Mouse (Mus musculus) embryo, embryonic 10.5 days (tissue): ENCODE measurements at regions not wholly inside any gene's neighbourhood (a gene's known extent, or its start where the extent isn't known, plus 50 kb on each side); places are given as distances from the start of the nearest gene placed in this dataset.

ENCODE experiments used
- DNase-seq: peaks from one replicate; pipeline ENCODE4 v3.0.0-alpha.2; 2015; ENCODE audit warnings: low spot score

DNA sequence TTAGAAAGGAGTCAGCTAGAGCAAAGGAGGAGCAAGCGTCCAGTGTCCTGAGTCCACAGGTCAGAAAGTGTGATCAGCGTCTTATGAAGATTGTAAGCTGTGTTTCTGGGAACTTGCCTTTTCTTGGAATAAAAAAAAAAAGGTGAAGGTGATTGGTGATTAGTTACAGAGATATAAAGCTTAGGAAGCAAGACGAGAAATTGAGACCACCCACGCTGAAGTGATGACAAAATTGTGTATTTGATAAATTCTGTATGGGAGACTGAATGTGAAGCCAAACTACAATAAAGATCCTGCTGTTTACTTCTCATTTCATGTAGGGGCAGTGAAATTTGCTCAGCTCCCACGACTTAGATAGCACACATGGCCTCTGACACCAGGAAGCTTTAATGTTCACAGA lies 109.0 kb upstream of the Spats2l start:
- no peak for DNase-seq

DNA sequence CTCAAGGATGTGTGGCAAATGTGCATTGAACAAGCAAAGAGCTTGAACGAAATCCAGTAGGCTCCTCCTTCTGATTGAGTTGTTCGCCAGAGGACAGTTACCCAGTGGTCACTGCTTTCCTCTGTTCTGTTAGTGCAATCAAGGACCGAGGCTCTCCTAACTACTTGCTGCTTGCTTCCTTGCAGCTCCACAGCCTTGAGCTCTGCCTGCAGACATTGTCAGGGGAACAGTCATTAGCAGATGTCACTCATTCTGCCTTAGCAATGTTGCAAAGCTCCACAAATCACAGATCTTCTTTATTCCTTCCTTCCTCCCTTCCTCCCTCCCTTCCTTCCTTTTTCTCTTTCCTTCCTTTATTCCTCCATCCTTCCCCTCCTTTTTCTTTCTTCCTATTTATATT lies 108.2 kb upstream of the Spats2l start:
- no peak for DNase-seq

DNA sequence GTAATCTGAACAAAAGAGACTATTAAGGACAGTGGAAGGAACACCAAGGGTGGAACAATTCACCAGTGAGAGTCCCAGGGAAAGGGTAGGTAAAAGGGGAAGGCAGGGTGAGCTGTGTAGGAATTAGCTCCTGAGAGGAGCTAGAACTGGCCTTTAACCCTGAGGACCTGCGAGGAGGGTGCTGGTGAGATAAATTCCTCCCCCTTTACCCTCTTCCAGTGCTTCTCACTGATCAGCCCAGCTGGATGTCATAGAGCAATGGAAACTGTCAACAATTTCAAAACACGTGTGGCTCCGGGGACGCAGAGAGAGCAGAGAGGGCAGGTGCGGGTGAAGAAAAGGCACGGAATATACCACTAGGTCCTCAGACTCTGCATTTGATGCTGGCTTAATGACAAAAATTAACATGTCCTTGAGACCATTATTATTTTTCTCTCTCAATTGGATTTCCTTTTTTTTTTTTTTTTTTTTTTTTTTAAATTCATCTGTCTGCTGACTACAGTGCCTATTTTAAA lies 107.7 kb upstream of the Spats2l start:
- no peak for DNase-seq

DNA sequence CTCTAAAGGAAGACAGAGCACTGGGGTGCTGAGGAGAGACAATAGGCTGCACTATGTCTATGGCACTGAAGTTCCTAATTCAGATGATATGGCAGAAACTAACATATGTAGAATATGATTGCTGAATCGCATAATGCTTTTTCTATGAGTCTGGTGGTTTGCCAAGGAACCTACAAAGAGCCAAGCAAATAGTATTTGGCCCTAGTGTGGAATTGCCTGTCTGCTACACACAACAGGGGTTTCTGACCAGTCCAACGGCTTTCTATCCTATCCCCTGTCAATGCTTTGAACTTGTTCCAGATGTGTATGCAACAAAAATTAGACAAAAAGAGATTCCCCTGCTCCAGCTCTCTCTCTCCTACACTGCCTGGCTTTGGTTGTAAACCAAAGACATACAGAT lies 100.5 kb upstream of the Spats2l start:
- no peak for DNase-seq

DNA sequence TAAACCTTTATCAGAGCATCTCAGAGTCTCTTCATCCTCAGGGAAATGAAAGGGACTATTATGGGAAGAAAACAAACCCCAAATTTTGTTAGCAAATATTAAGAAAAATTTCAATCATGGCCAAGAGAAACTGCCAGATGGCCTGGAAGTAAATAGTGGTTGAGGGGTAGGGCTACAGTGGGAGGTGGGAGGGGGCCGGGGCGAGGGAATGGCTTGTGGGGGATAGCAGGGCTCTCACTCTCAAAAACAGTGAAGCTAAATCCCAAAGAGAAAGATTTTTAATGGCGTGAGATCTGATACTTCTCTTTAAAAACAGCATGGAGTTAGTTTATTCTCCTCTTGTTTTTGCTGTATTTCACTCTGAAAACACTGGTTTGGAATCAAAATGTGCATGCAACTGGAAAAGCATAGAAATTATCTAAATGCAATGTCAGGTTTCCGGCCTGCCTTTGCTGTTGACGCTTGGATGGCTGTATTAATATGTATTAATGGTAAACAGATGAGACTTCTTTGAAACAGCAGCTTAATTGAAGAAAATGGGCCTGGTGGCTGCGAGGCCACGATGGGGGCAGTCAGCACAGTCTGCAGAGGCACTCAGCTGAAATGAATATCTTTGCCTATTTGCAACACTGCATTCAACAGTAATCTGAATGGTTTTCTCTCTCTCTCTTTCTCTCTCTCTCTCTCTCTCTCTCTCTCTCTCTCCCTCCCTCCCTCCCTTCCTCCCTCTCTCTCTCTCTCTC lies 99.8 kb upstream of the Spats2l start:
- peak; percentile 9 for DNase-seq

DNA sequence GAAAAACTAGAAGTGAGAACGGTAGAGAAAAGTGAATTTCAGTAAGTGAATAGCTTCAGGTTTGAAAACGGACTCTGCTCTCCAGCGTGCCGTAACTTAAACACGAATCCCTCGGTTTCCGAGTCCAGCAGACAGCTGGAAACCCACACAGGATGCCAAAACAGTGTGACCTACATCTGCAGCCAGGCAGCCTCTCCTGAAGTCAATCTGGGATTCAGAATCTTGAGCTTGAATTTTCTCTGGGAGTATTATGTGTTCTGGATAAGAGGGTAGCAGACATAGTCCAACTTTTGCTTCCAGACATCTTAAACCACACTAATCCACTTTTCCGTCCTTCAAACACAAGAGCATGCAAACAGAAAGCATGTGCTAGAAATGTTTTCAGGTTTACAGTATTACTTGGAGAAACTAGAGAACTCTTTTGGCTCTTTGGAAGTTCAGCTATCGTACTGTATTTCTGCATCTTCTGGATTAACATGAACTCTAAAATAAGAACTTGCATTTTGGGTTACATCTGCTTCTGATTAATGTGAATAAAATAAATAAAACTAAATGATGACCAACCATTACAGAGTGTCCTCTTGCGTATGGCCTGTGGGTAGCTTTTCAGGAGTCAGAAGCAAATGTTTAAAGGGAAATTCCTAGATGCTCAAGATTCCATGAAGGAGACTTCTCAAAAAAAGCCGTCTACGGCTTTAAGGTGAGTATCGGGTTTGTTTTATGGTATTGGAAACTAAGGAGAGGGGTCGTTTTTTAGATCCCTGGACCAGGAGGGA lies 89.4 kb upstream of the Spats2l start:
- no peak for DNase-seq

DNA sequence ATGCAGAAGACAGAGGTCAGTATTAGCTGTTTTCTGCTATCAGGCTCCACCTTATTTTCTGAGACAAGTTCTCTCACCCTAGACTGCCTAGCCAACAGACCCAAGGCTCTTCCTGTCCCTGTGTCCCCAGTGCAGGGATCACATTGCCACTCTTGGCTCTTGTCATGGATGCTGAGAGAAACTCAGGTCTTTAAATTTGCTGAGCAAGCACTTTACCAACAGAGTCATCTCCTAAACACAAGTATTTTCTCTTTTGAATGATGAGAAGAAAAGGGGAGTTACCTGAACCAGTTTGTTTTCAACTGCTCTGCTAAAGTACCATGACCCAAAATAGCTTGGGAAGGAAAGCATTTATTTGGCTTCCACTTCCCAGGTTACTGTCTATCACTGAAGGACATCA lies 84.7 kb upstream of the Spats2l start:
- DNase-seq = no peak

DNA sequence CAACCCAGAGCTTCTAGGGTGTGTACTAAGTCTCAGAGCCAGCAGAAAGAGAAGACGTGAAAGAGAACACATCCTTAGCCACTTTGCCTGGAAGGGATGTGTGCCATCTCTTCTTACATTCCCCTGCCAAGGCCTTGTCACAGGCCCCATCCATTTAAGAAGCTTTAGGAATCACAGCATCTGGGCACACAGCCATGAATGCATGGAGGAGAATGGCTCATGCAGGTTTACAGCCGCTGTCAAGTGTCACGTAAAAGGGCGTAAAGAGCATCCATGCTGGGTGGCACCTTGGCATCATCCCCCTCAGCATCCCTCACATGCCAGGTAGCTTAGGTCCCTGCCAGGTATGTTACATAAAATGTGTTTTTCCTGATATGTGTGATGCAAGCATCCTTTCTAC lies 66.1 kb upstream of the Spats2l start:
- no peak for DNase-seq

DNA sequence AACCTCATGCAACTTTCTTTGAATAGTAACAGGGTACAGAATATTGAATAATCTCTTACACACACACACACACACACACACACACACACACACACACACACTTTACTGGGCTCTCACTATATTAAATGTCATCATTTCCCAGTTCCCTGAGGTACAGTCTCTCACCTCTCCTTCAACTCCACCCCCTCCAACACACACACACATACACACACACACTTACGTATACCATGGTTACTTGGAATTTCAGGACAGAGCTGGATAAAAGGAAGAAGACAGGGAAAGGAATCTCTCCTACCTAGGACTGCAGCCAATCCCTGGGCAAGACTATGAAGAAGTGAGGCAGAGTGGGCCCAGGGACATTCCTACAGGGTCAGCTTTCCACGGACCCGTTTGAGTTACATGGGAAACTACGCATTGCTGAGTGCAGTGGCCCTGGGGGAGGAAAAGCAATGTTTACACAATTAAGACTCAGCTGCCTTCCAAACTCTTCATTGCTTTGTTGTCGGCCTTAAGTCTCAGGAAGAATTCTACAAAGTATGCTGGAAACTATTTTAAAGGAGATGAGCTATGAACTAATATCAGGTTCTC lies 61.0 kb upstream of the Spats2l start:
- peak; percentile 7 for DNase-seq

DNA sequence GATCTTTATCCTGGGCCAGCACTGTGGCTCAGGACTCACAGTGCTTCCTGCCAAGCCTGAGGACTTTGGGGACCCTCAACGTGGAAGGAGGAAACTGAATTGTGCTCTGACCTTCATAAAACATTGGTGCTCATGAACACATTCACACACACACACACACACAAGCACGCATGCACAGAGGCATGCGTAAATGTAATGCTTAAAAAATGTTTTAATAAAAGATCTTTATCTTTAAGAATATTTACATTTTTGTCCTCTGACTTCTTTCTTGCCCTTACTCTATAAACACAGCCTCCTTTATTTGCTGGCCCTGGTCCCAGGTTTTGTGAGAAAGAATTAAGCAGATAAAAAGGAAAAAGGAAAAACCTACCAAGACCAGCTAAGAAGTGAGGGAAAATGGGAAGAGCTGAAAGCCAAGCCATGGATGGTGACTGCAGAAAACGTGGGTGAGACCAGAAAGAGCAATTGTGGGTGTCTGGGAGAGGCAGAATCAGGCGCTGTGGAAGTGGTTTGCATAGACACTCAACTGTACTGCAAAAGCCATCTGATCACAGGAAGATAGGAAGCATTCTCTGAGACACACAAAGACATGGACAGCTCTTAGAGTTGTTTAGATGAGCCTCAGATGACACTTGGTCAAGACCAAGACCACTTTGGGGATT lies 56.7 kb upstream of the Spats2l start:
- no peak for DNase-seq

DNA sequence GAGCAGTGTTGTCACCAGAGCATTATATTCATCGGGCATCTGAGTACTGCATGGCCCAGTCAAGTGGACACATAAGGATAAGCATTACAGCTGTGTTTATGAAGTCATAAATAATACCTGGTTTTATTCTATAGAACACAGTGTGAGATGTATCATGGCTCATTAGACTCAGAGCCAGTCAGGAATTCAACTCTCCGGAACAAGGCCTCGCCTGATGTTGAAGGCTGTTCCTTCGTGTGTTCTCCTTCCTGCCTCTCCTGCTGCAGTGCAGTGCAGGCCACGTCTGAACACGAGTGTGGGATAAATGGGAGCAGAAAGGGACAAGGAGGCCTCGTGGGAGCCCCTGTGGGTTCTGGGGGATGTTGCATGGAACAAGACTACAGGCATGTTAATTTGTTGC lies 55.6 kb upstream of the Spats2l start:
- no peak for DNase-seq
